Mouse (Mus musculus) splenic B cell, adult 2 months (primary cell): Measurements from ENCODE around the gene Slc15a1.
"Not testable (repeated sequence)": the region's sequence is repeated elsewhere in the genome, so short reads cannot be mapped to it uniquely, and the experiment has no call there.

ENCODE experiments used
- DNase-seq: peaks from one replicate; pipeline ENCODE4 v3.0.0-alpha.2; 2011; ENCODE audit warnings: low read depth, low spot score
- H3K27me3 ChIP-seq: 2 replicates; pipeline ENCODE4 v1.6.1; 2012; ENCODE audit warnings: mild to moderate bottlenecking, low read length, moderate library complexity, mixed read lengths; ENCODE audit not compliant: control insufficient read depth, poor library complexity, insufficient read depth, severe bottlenecking
- H3K36me3 ChIP-seq: 2 replicates; pipeline ENCODE4 v1.6.1; 2012; ENCODE audit warnings: mild to moderate bottlenecking, low read length, moderate library complexity, mixed read lengths; ENCODE audit not compliant: control insufficient read depth, poor library complexity, insufficient read depth, severe bottlenecking

Slc15a1 gene

GRCm38 (mm10) chr14:121422664-121423340, 82.2 kb downstream of the Slc15a1 start:
- DNase-seq, result peak; percentile 58
- H3K27me3 ChIP-seq, result no peaks in the 10 kb centered on the region
- H3K36me3 ChIP-seq, result no peaks in the 10 kb centered on the region

- no peaks in the 10 kb centered on the region for H3K36me3 ChIP-seq
- DNase-seq, result no peak
- H3K27me3 ChIP-seq, result no peaks in the 10 kb centered on the region
Observed at GRCm38 (mm10) chr14:121422000-121422399, 83.1 kb downstream of the Slc15a1 start.

GRCm38 (mm10) chr14:121417594-121417993, 87.5 kb downstream of the Slc15a1 start:
- H3K27me3 ChIP-seq, result no peaks in the 10 kb centered on the region
- no peaks in the 10 kb centered on the region for H3K36me3 ChIP-seq
- DNase-seq, result no peak

- H3K36me3 ChIP-seq, result no peaks in the 10 kb centered on the region
- H3K27me3 ChIP-seq, result no peaks in the 10 kb centered on the region
- DNase-seq, result peak; percentile 44
Observed at GRCm38 (mm10) chr14:121416626-121417319, 88.3 kb downstream of the Slc15a1 start.

- no peaks in the 10 kb centered on the region for H3K36me3 ChIP-seq
- no peak for DNase-seq
- H3K27me3 ChIP-seq, result peaks cover 2% of the 10 kb centered on the region; the same call in 1 of the 2 replicates
Observed at GRCm38 (mm10) chr14:121414635-121415241, 90.3 kb downstream of the Slc15a1 start.

- not testable (repeated sequence) for H3K36me3 ChIP-seq, H3K27me3 ChIP-seq, DNase-seq
Observed at GRCm38 (mm10) chr14:121413726-121414125, 91.3 kb downstream of the Slc15a1 start.
